Mouse (Mus musculus): ENCODE data around the gene Eif2ak2. TPM values are rescaled to one million over a fixed set of nuclear protein-coding genes. Genes with fewer than 3 reads are reported as not detected.

The Eif2ak2 gene
- polyA plus RNA-seq (2015; fragmentation: Nextera tagmentation; extraction: Ambion mirVana) = 7.4 and 8.4 TPM in 2 replicates

GRCm38 (mm10) chr17:78882401-78883112 is at the start of gene Eif2ak2:
Gene Eif2ak2 (minus strand): TSS chr17:78882573.
- under 1% methylated on average over 28 of the region's 28 CpGs for WGBS (ENCODE audit: insufficient replicate concordance)
- TF ChIP-seq CTCF (IDR thresholded peaks at IDR 0.05; ENCODE audit: low read depth) = no peak
- TF ChIP-seq EP300 (IDR thresholded peaks at IDR 0.05; ENCODE audit: low read depth) = peak; percentile 50; the same call in 1 of the 2 replicates
- peak within 1 kb of the TSS; percentile 68 for H3K4me2 ChIP-seq (ENCODE audit: low read depth, low read length)

GRCm38 (mm10) chr17:78917696-78918095 is 35.3 kb upstream of the Eif2ak2 start:
- Histone ChIP-seq H3K27ac (ENCODE audit: low read depth) (no peak overlapping the region), H3K4me1 (ENCODE audit: insufficient read depth) (peaks cover 18% of the 10 kb centered on the region), H3K27me3 (ENCODE audit: insufficient read depth, low read length) (no peaks in the 10 kb centered on the region), H3K36me3 (replicated peaks; ENCODE audit: insufficient read depth, low read length) (peaks cover 34% of the 10 kb centered on the region), H3K9ac (replicated peaks) (no peak overlapping the region), H3K9me3 (ENCODE audit: low read length) (no peaks in the 10 kb centered on the region), H3K4me2 (ENCODE audit: low read depth, low read length) (peak overlapping the region; percentile 87), H3K4me3 (ENCODE audit: low read depth, low read length) (peak overlapping the region; percentile 70; the same call in 1 of the 2 replicates)
- TF ChIP-seq CTCF (IDR thresholded peaks at IDR 0.05; ENCODE audit: low read depth) = no peak
- TF ChIP-seq EP300 (IDR thresholded peaks at IDR 0.05; ENCODE audit: low read depth) = no peak
- peak; percentile 14 for DNase-seq
- WGBS (ENCODE audit: insufficient replicate concordance) = 53% methylated on average over 6 of the region's 6 CpGs
- no peak for ATAC-seq

More at GRCm38 (mm10) chr17:78882401-78883112, at the start of gene Eif2ak2:
- peaks cover 16% of the 10 kb centered on the region for H3K4me1 ChIP-seq (ENCODE audit: insufficient read depth)
- ATAC-seq = peak; percentile 99
- peak; percentile 92 for DNase-seq
- H3K9me3 ChIP-seq (ENCODE audit: low read length) = no peaks in the 10 kb centered on the region
- H3K27me3 ChIP-seq (ENCODE audit: insufficient read depth, low read length) = no peaks in the 10 kb centered on the region
- H3K4me3 ChIP-seq (ENCODE audit: low read depth, low read length) = peak within 1 kb of the TSS; percentile 87
- H3K9ac ChIP-seq (replicated peaks) = peak within 1 kb of the TSS; percentile 90
- H3K36me3 ChIP-seq (replicated peaks; ENCODE audit: insufficient read depth, low read length) = peaks cover 23% of the 10 kb centered on the region
- peak within 1 kb of the TSS; percentile 85 for H3K27ac ChIP-seq (ENCODE audit: low read depth)

GRCm38 (mm10) chr17:78916899-78917298 is 34.5 kb upstream of the Eif2ak2 start:
- peak overlapping the region; percentile 87 for H3K27ac ChIP-seq (ENCODE audit: low read depth)
- no peaks in the 10 kb centered on the region for H3K27me3 ChIP-seq (ENCODE audit: insufficient read depth, low read length)
- TF ChIP-seq EP300 (IDR thresholded peaks at IDR 0.05; ENCODE audit: low read depth) = no peak
- H3K9me3 ChIP-seq (ENCODE audit: low read length) = no peaks in the 10 kb centered on the region
- ATAC-seq (no peak), DNase-seq (no peak)
- peaks cover 18% of the 10 kb centered on the region for H3K4me1 ChIP-seq (ENCODE audit: insufficient read depth)
- H3K4me3 ChIP-seq (ENCODE audit: low read depth, low read length) = peak overlapping the region; percentile 70
- WGBS (ENCODE audit: insufficient replicate concordance) = 2% methylated on average over 11 of the region's 11 CpGs
- peaks cover 27% of the 10 kb centered on the region for H3K36me3 ChIP-seq (replicated peaks; ENCODE audit: insufficient read depth, low read length)
- peak overlapping the region; percentile 80 for H3K9ac ChIP-seq (replicated peaks)
- peak overlapping the region; percentile 87 for H3K4me2 ChIP-seq (ENCODE audit: low read depth, low read length)

- WGBS (ENCODE audit: insufficient replicate concordance) = under 1% methylated on average over 37 of the region's 37 CpGs
- DNase-seq = peak; percentile 96
Measured at GRCm38 (mm10) chr17:78916369-78916813, 34.0 kb upstream of the Eif2ak2 start, which contains the start of gene Cebpzos. Gene Cebpzos (plus strand): TSS chr17:78916500.

GRCm38 (mm10) chr17:78915772-78916171 is 33.4 kb upstream of the Eif2ak2 start:
- peak overlapping the region; percentile 70 for H3K4me3 ChIP-seq (ENCODE audit: low read depth, low read length)
- no peaks in the 10 kb centered on the region for H3K27me3 ChIP-seq (ENCODE audit: insufficient read depth, low read length)
- TF ChIP-seq CTCF (IDR thresholded peaks at IDR 0.05; ENCODE audit: low read depth) (no peak), EP300 (IDR thresholded peaks at IDR 0.05; ENCODE audit: low read depth) (no peak)
- ATAC-seq (no peak), DNase-seq (no peak)
- H3K27ac ChIP-seq (ENCODE audit: low read depth) = peak overlapping the region; percentile 87
- peaks cover 18% of the 10 kb centered on the region for H3K36me3 ChIP-seq (replicated peaks; ENCODE audit: insufficient read depth, low read length)
- H3K9ac ChIP-seq (replicated peaks) = peak overlapping the region; percentile 80; the same call in 1 of the 2 replicates
- peaks cover 18% of the 10 kb centered on the region for H3K4me1 ChIP-seq (ENCODE audit: insufficient read depth)
- H3K9me3 ChIP-seq (ENCODE audit: low read length) = no peaks in the 10 kb centered on the region
- 49% methylated on average over 6 of the region's 6 CpGs for WGBS (ENCODE audit: insufficient replicate concordance)
- peak overlapping the region; percentile 87 for H3K4me2 ChIP-seq (ENCODE audit: low read depth, low read length)

More at GRCm38 (mm10) chr17:78916369-78916813, 34.0 kb upstream of the Eif2ak2 start, which contains the start of gene Cebpzos:
- H3K4me1 ChIP-seq (ENCODE audit: insufficient read depth) = peaks cover 18% of the 10 kb centered on the region
- no peaks in the 10 kb centered on the region for H3K9me3 ChIP-seq (ENCODE audit: low read length)
- H3K36me3 ChIP-seq (replicated peaks; ENCODE audit: insufficient read depth, low read length) = peaks cover 22% of the 10 kb centered on the region
- H3K9ac ChIP-seq (replicated peaks) = peak within 1 kb of the TSS; percentile 80
- peak within 1 kb of the TSS; percentile 87 for H3K4me2 ChIP-seq (ENCODE audit: low read depth, low read length)
- H3K27ac ChIP-seq (ENCODE audit: low read depth) = peak within 1 kb of the TSS; percentile 87
- H3K27me3 ChIP-seq (ENCODE audit: insufficient read depth, low read length) = no peaks in the 10 kb centered on the region
- no peak for TF ChIP-seq CTCF (IDR thresholded peaks at IDR 0.05; ENCODE audit: low read depth)
- no peak for TF ChIP-seq EP300 (IDR thresholded peaks at IDR 0.05; ENCODE audit: low read depth)
- peak within 1 kb of the TSS; percentile 70 for H3K4me3 ChIP-seq (ENCODE audit: low read depth, low read length)
- peak; percentile 91 for ATAC-seq

- TF ChIP-seq CTCF (IDR thresholded peaks at IDR 0.05; ENCODE audit: low read depth) = no peak
- no peaks in the 10 kb centered on the region for H3K27me3 ChIP-seq (ENCODE audit: insufficient read depth, low read length)
- ATAC-seq = no peak
- no peak overlapping the region for H3K4me3 ChIP-seq (ENCODE audit: low read depth, low read length)
- DNase-seq = no peak
- H3K27ac ChIP-seq (ENCODE audit: low read depth) = no peak overlapping the region
- WGBS (ENCODE audit: insufficient replicate concordance) = 75% methylated on average over 3 of the region's 3 CpGs
- no peaks in the 10 kb centered on the region for H3K9me3 ChIP-seq (ENCODE audit: low read length)
- H3K9ac ChIP-seq (replicated peaks) = no peak overlapping the region
- H3K4me1 ChIP-seq (ENCODE audit: insufficient read depth) = peaks cover 18% of the 10 kb centered on the region
- H3K4me2 ChIP-seq (ENCODE audit: low read depth, low read length) = no peak overlapping the region
- H3K36me3 ChIP-seq (replicated peaks; ENCODE audit: insufficient read depth, low read length) = peaks cover 8% of the 10 kb centered on the region; the same call in 1 of the 2 replicates
Measured at GRCm38 (mm10) chr17:78913921-78914320, 31.5 kb upstream of the Eif2ak2 start.

Data from liver, postnatal 0 days (tissue).